Mouse (Mus musculus): Measurements from ENCODE around the gene Pisd. TPM values are rescaled to one million over a fixed set of nuclear protein-coding genes. Genes with fewer than 3 reads are reported as not detected.
A peak's percentile ranks its signal among the peaks of the same experiment; 100 is the strongest.

Gene Pisd
- total RNA-seq, 1 experiment from 2014 or later: 19.7 TPM

- no peak for ATAC-seq (replicated peaks in 1 of 2; ENCODE audit: insufficient read depth in 1 of 2, low FRiP score in 2 of 2, low TSS enrichment in 1 of 2, low read depth in 1 of 2, poor library complexity in 2 of 2, severe bottlenecking in 2 of 2)
Observed at GRCm38 (mm10) chr5:32720416-32720815, 65.0 kb downstream of the Pisd start.

GRCm38 (mm10) chr5:32718916-32719315, 66.5 kb downstream of the Pisd start:
- ATAC-seq (replicated peaks in 1 of 2; ENCODE audit: insufficient read depth in 1 of 2, low FRiP score in 2 of 2, low TSS enrichment in 1 of 2, low read depth in 1 of 2, poor library complexity in 2 of 2, severe bottlenecking in 2 of 2): no peak

GRCm38 (mm10) chr5:32717726-32718125, 67.7 kb downstream of the Pisd start:
- ATAC-seq (replicated peaks in 1 of 2; ENCODE audit: insufficient read depth in 1 of 2, low FRiP score in 2 of 2, low TSS enrichment in 1 of 2, low read depth in 1 of 2, poor library complexity in 2 of 2, severe bottlenecking in 2 of 2): no peak

GRCm38 (mm10) chr5:32713703-32714467, 71.6 kb downstream of the Pisd start:
- peak; percentile 79 to 80 for ATAC-seq (replicated peaks in 1 of 2; ENCODE audit: insufficient read depth in 1 of 2, low FRiP score in 2 of 2, low TSS enrichment in 1 of 2, low read depth in 1 of 2, poor library complexity in 2 of 2, severe bottlenecking in 2 of 2)

- ATAC-seq (replicated peaks in 1 of 2; ENCODE audit: insufficient read depth in 1 of 2, low FRiP score in 2 of 2, low TSS enrichment in 1 of 2, low read depth in 1 of 2, poor library complexity in 2 of 2, severe bottlenecking in 2 of 2): peak; percentile 18 to 66; a peak in 3 of 4 replicates
Observed at GRCm38 (mm10) chr5:32713042-32713702, 72.3 kb downstream of the Pisd start.

- 0 out of 4 replicates have a peak, but pooled peaks of 1 of the 2 experiments have one; percentile 1 for ATAC-seq (replicated peaks in 1 of 2; ENCODE audit: insufficient read depth in 1 of 2, low FRiP score in 2 of 2, low TSS enrichment in 1 of 2, low read depth in 1 of 2, poor library complexity in 2 of 2, severe bottlenecking in 2 of 2)
Observed at GRCm38 (mm10) chr5:32712221-32713041, 73.0 kb downstream of the Pisd start.

GRCm38 (mm10) chr5:32711485-32711884, 74.0 kb downstream of the Pisd start:
- no peak for ATAC-seq (replicated peaks in 1 of 2; ENCODE audit: insufficient read depth in 1 of 2, low FRiP score in 2 of 2, low TSS enrichment in 1 of 2, low read depth in 1 of 2, poor library complexity in 2 of 2, severe bottlenecking in 2 of 2)

- ATAC-seq (replicated peaks in 1 of 2; ENCODE audit: insufficient read depth in 1 of 2, low FRiP score in 2 of 2, low TSS enrichment in 1 of 2, low read depth in 1 of 2, poor library complexity in 2 of 2, severe bottlenecking in 2 of 2): no peak
Observed at GRCm38 (mm10) chr5:32706226-32706780, 79.1 kb downstream of the Pisd start.

- no peak for ATAC-seq (replicated peaks in 1 of 2; ENCODE audit: insufficient read depth in 1 of 2, low FRiP score in 2 of 2, low TSS enrichment in 1 of 2, low read depth in 1 of 2, poor library complexity in 2 of 2, severe bottlenecking in 2 of 2)
Observed at GRCm38 (mm10) chr5:32697208-32697867, 88.1 kb downstream of the Pisd start.

- ATAC-seq (replicated peaks in 1 of 2; ENCODE audit: insufficient read depth in 1 of 2, low FRiP score in 2 of 2, low TSS enrichment in 1 of 2, low read depth in 1 of 2, poor library complexity in 2 of 2, severe bottlenecking in 2 of 2): no peak
Observed at GRCm38 (mm10) chr5:32693411-32693810, 92.0 kb downstream of the Pisd start.

Other genes with a start within 250 kb of the Pisd start
- gene Yes1, start 174.5 kb downstream of the Pisd start, total RNA-seq (2017): 15.7 and 15.8 TPM in 2 replicates
- 10.1 TPM in 1 of 2 replicates, not detected in the other for gene Gm20671, start 41.5 kb upstream of the Pisd start, total RNA-seq (2017)
- gene Prr14l, start 68.6 kb upstream of the Pisd start, total RNA-seq (2017): 36.0 and 42.8 TPM in 2 replicates
- gene Depdc5, start 78.1 kb upstream of the Pisd start, total RNA-seq (2017): 22.6 and 28.8 TPM in 2 replicates
- 127 and 167 TPM in 2 replicates for gene Ywhah, start 233.2 kb upstream of the Pisd start, total RNA-seq (2017)